Mouse (Mus musculus): ENCODE measurements around the gene Actb.
"Not testable (repeated sequence)": the region's sequence is repeated elsewhere in the genome, so short reads cannot be mapped to it uniquely, and the experiment has no call there.

Actb gene

DNA sequence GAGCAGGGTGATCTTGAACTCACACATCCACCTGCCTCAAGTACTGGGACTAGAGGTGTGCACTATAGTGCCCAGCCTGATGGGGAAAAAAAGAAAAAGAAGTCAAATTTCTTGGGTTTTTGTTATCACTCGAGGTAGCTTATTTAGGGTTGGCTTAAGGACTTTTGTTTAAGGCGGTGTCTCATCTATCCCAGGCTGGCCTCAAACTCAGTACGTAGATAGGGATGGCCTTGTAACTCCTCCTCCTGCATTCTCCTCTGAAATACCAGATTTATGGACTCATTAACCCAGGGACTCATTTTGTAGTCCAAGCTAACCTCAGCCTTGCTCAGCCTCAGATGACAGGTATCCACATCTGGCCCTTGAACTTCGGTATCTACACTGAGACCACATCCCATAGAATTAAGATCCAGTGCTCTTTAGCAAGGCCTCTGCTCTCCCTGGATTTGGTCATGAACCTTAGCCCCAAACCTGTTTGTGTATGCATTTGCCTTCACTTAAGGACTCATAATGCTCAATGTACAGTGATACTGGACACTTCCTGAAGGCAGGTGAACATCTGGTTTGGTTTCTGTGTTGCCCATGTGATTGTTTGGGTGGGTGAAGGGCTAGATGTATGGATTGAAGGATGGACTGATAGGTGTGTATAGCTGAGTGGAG, 4.6 kb downstream of the Actb start:
- no peak for DNase-seq (ENCODE audit: low spot score)

DNA sequence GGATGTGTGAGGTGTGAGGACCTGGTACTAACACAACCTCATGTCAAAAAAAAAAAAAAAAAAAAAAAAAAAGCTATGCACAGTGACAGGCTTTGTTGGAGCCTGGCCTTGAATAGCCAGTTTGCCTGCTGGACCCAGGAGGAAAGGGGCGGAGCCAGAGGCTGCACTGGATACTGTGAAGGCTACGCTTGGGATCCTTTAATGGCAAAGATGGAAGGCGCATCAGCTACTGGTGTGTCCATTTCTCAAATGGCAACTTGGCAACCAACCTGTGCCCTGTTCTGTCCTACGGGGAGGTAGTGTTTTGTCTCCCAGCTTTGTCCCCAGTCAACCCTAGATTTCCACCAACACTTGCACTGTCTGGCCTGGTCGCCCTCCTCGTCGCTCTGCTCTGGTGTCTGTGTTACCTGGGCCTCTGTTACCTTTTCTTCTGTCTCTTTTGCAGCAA, 5.2 kb downstream of the Actb start:
- peak; percentile 79 for DNase-seq (ENCODE audit: low spot score)

DNA sequence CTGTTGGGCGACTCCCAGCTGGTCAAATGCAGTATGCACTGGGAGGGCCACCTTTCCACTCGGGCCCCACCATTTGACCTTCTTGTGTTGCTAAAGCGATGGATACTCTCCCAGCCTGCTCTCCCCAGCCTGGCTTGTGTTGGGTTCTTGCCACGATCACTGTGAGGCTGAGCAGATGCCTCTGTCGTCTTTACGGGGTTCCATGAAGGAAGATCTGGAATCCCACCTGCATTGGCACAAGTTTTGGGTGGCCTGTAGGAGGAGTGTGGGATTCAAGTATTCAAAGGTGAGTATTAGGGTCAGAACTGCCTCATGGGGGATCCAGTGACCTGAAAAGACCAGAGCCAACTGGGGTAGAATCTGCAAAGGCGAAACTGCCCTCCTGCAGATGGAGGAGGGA, 5.9 kb downstream of the Actb start:
- DNase-seq (ENCODE audit: low spot score), result no peak

DNA sequence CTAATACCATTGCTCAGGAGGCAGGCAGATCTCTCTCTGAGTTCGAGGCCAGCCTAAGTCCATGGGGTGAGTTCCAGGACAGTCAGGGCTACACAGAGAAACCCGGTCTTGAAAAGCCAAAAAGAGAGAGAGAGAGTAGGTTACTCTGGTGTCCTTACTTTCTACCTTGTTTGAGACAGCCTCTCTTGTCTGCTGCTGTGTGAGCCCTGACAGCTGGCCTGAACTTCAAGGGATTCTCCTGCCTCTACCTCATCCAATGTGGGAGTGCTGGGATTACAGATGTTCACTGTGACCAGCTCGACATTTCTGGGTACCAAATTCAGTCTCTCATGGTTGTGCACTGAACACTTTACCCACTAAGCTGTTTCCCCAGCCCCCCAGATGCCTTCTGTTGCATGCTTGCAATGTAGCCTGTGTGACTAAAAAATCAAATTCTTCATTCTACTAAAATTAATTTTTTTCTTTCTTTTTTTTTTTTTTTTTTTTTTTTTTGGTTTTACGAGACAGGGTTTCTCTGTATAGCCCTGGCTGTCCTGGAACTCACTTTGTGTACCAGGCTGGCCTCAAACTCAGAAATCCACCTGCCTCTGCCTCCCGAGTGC, 6.5 kb downstream of the Actb start:
- no peak for DNase-seq (ENCODE audit: low spot score)

DNA sequence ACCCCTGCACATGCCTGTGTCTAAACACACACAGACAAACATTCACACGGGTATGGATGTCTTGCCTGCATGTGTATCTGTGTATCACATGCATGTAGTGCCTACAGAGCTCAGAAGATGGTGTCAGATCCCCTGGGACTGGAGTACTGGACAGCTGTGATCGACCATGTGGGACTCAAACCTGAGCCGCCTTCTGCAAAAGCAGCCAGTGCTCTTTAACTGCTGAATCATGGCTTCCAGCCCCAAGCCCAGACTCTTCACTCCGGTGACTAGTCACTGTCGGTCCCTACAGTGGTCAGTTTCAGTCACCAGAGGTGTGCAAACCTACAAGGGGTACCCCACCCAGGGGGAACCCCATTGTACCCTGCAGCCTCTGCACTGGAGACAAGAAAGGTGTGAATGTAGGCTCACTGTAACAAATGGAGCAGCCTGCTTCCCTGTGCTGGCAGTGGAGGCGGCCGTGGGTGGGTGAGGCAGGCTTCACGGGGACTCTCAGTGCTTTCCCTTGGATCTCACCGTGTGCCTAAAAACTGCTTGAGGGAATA, 7.4 kb downstream of the Actb start:
- DNase-seq (ENCODE audit: low spot score), result no peak

DNA sequence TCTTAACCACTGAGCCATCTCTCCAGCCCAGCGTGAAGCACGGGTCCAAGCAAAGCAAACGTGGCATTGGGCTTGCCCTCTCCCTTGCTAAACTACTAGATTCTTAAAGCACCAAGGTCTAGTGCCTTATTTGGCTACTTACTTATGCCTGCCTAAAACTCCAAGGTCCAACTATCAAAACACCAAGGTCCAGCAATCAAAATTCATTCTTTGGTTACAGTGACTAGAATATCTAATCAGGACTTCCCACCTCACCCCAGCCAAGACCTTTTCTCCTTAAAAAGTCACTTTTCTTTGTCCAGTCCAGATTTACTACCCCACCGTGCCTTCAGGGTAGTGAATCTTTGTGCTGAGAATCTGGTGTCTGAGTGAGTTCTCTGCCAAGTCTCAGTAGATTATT, 8.2 kb downstream of the Actb start:
- peak; percentile 66 for DNase-seq (ENCODE audit: low spot score)

DNA sequence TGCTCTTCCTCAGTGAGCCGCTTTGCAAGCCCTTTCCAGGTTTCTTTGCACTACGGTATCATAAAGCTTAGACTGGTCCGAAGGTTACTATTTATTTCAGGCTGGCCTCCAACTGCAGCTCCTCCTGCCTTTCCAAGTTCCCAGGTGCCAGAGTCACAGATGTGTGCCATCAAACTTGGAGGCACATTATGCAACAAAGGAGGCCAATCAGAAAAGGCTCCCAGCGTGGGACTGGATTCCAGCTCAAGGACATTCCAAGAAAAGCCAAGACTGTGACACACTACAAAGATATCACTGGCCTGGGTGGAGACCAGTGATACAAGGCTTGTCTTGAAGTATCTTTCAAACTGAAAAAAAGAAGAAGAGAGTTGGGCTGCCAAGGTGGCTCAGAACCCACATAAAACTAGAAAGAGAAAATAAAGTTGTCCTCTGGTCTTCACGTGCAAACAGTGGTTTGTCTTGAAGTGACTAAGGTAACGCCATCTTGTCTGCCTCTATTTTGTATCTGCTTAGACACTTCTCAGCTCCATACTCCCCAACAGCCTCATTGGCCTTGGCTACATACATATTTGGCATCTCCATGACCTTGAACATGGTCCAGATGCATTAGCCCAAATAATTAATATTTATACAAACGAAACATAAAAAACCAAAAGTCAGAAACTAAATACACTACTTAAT, 8.8 kb downstream of the Actb start:
- DNase-seq (ENCODE audit: low spot score), result peak; percentile 79

DNA sequence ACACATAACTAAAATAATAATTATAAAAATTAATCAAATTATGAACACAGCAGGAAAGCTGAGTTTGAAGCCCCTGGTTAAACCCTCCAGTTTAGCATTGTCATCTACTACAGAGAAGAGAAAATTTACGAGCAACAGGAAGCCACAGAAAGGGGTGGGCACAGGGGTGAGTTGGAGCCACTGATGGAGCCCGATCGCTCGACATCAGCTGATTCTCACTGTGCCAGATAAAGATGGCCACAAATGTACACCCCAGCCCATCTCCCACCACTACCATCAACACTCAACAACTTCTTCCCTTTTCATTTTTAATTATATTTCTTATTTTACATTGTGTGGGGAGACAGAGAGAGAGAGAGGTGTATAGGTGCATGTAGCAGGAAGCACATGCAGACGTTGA, 9.8 kb downstream of the Actb start:
- DNase-seq (ENCODE audit: low spot score), result no peak

DNA sequence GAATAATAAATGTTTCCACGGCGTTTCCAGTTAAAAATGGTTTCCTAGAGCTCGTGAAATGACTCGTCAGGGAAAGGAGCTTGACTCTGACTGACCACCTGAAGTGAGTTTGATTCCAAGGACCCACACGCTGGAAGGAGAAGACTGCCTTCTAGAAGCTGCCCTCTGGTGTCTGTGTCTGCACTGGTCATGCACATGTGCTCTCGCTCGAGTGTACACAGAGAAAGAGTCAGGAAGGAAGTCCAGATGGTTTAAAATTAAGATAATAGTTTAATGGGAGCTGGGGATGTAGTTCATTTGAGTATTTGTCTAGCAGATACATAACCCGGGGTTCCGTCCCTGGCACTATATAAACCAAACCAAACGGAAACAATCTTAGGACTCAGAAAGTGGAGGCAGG, 10.4 kb downstream of the Actb start:
- no peak for DNase-seq (ENCODE audit: low spot score)

DNA sequence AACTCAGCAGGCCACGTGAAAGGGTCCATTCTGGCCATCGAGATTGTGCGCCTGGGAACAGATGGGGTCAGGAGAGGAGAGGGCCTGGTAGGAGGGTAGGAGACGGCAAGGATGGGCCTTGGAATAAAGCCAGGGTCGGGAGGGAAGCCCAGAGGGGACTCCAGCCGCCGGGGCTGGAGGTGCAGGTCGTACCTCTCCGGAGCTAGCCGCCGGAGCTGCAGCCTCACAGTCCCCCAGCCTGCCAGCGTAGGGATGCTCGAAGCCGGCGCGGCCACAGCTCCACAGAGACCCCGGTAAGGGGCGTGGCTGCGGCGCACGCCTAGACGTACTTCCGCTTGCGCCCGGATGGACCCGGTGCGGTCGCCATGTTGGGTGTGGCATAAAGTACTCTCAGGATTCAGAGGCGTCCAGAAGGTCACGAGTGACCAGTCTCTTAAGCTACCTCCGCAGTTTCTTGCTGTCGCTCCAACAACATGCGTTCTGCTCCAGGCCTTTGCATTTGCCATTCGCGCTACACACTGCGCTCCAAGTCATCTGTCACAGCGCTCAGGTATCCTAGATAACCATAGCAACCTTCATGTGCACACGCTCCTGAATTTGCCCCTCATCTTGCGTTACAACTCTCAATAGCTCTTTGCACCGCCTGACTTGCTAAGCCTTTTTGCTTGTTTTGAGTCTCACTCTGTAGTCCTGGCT, 11.5 kb downstream of the Actb start, which contains the start of gene Fbxl18:
Gene Fbxl18, minus strand, starts transcription at position 504 of the 696 bp plus-strand sequence.
- peak; percentile 92 for DNase-seq (ENCODE audit: low spot score)

DNA sequence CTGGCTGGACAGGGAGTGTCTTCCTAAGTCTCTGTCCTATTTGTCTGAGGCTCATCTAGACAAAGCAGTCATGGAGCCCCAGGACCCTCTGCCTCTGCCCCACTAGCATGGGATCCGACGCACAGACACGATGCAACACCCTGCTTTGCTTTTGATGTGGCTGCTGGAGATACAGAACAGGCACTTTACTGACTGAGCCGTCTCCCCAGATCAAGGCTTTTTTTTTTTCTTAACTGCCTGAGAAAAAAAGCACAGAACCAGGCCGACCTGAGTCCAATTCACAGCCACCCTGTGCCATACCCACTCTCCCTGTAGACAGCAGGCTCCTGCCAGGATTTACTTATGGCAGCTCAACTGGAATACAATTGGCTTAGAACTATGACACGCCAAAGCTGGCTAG, 15.2 kb downstream of the Actb start:
- DNase-seq (ENCODE audit: low spot score), result no peak

DNA sequence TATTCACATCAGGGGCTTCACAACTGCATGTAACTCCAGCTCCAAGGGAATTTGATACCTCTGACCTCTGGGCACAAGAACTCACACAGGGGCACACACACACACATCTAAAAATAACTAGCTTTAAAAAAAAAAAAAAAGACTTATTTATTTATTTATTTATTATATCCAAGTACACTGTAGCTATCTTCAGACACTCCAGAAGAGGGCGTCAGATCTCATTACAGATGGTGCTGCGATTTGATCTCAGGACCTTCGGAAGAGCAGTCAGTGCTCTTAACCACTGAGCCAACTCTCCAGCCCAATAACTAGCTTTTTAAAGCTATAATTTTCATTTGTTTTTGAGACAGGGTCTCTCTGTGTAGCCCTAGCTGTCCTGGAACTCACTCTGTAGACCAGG, 19.0 kb downstream of the Actb start:
- not testable (repeated sequence) for DNase-seq (ENCODE audit: low spot score)

DNA sequence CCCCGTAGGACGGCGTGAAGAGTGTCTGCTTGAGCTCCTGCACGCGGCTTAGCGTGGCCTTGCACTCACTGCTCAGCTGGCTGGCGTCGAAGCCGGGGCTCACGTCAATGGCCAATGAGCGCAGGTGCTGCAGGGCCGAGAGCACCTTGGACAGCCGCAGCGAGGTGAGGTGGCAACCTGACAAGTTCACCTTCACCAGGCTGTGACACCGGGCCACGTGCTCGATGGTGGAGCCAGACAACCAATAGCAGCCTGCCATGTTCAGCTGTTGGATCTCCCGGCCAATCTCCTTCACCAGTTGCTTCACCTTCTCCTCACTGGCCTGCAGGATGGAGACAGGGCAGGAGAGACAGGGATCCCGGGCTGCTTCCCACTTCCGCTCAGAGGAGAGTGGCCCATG, 19.8 kb downstream of the Actb start:
- DNase-seq (ENCODE audit: low spot score), result no peak

DNA sequence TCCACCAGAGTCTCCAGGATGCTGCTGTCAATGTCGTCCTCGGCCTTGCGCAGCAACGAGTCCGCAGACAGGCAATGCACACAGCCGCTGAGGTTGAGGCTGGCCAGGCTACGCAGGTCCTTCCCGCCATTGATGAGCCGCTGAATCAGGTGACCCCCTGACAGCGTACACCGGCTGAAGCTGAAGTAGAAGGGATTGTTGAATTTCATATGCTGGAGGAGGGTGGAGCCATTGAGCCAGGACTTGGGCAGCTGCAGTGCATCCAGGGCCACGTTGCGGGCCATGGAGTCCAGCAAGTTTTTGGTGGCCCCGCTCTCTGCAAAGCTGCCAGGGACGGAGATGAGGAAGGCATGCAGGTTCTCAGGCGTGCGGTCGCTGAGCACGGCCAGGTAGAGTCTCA, 20.4 kb downstream of the Actb start:
- no peak for DNase-seq (ENCODE audit: low spot score)

DNA sequence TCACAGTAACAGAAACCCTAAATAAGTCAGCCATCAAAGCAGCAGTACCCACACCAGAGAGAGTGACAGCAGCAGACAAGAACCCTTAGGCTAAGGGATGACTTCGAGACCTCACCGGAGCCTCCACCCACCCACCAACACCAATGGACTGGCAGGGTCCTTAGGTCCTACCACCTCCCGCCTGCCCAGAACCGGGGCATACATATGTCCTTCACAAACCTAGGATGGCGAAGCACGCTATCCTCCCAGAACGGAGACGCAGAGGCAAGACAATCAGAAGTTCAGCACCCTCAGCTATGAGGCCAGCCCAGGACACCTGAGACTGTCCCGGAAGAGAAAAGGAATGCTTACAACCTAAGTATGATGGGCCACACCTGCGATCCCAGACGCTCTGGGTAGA, 24.1 kb downstream of the Actb start:
- no peak for DNase-seq (ENCODE audit: low spot score)

DNA sequence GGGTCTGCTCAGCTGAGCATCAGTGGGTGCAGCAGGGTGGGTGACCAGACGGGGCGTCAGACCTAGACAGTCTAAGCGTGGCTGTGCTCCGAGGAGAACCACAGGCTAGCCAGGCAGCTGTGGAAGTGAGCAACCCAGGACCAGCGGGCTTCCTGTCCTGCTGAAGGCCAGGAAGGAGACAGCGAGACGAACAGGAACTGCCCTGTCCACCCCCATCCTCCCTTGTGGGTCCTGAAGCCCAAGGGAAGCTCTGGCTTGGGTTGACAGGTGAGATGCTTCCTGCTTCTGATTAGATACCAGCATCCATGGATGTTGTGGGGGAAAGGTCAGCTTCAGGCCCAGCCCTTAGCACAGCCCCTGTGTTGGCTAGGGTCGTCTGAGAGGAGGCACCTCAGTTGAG, 24.6 kb downstream of the Actb start:
- DNase-seq (ENCODE audit: low spot score), result no peak

DNA sequence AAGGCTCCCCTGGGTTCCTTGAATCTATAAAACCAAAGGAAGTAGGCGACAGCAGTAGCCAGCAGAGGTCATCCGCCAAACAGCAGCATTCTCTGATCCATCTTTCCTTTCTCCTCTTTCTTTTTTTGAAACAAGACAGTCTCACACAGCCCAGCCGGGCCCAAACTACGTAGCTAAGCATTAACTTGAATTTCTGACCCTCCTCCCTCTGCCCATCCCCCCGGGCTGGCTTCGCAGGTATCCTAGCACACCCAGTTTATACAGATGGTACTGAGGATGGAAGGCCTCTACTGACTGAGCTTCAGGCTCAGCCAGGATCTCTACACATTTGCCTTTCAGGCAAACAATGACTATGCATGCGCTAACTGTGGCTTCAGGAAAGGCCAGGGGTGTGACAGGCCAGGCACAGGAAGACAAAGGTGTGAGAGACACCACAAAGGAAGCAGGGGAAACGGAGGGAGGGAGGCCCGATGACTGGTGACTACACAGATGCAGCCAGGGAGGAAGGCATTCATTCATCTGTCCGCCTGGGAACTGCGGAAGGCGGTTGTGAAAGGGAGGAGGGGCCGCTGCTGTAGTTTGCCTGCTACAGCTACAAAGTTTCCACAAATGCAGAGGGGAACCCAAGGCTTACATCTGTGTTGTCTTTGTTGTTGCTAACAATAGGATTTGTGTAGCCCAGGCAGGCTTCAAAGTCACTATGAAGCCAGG, 25.6 kb downstream of the Actb start:
- peak; percentile 77 for DNase-seq (ENCODE audit: low spot score)

DNA sequence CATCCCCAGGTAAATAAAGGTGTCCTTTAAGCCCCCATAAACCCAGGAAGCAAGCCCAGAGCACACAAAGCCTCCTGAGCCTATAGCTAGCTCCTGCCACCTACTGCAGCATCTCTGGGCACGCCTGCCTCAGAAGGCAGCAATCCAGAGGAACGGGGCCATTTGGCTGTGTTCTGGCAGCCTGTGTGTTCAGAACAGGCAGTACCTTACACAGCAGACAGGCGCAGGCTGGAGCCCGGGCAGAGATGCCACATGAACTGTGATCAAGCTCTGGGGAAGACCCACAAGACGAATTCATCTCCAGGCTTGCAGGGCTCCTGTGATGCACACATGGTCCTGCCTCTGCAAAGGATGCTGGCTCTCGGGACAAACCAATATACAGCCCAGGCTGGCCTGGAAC, 26.3 kb downstream of the Actb start:
- no peak for DNase-seq (ENCODE audit: low spot score)

DNA sequence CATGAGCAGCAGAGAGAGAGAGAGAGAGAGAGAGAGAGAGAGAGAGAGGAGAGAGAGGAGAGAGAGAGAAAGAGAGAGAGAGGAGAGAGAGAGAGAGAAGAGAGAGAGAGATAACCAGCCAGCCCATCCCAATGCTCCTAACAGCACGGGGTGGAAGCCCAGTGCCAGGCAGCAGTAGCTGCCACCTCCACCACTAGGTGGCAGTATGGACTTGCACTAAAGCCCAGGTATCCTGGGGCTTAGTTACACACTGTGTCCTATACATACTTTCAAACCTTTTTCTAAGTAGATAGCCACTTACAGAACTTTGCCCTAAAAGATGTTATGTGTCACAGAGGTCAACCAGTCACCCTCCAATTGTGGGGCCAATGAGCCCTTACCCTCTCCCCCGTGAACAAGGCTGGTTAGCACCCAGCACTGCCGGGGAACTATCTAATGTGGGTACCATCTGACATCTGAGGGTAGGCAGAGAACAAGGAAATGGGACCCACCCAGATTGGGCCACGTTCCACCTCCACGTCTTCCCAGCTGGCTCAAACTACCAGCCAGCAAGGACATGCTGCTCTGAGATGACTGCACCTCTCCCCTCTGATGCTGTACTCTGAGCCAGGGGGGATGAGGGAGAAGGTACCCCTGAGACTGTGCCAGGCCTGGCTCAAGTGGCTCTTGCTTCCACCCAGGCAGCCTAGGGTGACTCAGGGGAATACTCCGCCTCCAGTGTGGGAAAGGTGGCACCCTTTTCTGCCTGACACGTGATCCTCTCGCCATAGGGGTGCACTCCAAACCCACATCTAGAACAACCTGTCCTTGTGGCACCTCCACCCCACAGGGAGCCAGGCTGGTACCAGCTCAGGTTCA, 27.0 kb downstream of the Actb start:
- DNase-seq (ENCODE audit: low spot score), result peak; percentile 70

DNA sequence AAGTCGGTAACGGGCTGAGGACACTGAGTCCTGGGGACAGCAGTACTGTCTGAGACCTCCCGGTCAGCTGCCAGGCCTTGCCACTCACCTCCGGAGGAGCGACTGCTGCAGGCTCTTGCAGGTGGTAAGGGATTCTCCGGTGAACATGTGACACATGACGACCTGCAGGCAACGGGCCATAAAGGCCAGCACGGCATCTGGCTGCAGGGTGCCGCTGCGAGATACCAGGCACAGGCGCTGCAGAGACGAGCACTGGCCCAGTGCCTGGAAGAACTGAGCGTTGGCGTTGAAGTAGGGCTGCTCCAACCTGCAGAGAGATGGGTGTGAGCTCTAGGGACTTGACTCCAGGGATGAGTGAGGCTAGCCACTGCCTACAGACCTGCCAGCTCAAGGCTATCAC, 28.0 kb downstream of the Actb start:
- no peak for DNase-seq (ENCODE audit: low spot score)
